Mouse (Mus musculus): ENCODE measurements around the gene Olfr315.
"Not testable (repeated sequence)": the region's sequence is repeated elsewhere in the genome, so short reads cannot be mapped to it uniquely, and the experiment has no call there.

The Olfr315 gene

DNA sequence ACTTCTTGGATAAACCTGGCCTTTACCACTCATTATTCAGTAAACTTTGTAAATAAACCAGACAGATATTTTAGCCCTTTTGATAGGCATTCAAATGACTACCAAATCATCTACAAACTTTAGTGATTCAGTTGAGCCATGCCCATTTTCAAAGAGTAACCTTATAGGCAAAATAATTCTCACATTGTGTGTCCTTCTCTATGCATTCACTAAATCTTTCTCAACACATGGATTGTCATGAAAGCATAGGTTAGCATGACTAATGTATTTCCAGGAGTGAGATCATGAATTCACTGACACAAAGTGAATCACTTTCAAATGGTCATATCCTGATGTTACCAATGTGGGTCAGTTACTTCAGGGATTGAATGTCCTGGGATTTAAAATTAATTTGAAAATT lies at the start of gene Olfr315:
TSS of gene Olfr315 (plus strand) at position 301 of the 400 bp plus-strand sequence.
- no peak for DNase-seq (ENCODE audit: low read depth, low spot score)

DNA sequence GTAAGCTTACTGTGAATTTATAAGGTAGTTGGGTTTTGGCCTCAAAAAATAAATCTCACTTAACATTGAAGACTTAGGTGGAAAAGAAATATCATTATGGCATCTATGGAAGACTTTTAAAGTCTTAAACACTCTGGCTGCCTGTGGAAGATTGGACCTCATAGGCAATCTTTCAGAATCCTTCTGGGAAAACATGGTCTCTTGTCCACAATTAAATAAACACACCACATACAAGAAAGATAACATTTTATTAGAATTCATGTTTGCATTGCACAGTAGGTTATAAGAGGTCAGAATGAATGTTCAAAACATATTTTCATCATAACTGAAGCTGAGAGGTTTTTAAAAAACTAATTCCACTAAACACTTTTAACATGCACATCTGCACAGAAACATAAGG lies 49.1 kb upstream of the Olfr315 start, which contains the start of gene Olfr318:
TSS of gene Olfr318 (minus strand) at position 101 of the 400 bp plus-strand sequence.
- no peak for DNase-seq (ENCODE audit: low read depth, low spot score)

DNA sequence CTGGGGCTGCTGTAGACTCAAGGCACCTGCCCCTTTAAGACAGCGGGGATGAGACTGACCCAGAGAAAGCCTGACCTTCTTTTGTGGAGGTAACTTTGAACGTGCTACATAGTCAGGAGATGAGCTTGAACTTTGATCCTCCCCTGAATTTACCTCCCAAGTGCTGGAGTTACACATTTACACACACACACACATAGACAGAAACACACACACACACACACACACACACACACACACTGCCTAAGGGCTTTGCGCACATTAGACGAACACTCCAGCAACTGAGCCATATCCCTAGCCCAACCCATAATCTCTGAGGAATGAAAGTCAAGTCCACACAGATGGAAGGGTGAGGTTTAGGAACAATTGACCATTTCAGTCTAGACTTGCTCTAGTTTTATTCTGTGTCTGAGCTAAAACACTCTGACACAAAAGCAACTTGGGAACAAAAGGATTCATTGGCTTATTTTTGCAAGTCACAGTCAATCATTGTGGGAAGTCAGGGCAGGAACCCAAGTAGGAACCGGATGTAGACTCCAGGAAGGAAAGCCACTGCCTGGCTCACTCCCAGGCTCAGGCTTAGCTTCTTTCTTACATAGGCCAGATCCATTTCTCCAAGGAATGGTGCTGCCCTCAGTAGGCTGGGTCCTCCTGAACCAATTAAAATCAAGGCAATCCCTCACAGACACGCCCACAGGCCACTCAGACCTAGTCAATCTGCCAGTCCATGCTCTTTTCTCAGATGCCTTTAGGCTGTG lies 44.9 kb upstream of the Olfr315 start:
- not testable (repeated sequence) for DNase-seq (ENCODE audit: low read depth, low spot score)

DNA sequence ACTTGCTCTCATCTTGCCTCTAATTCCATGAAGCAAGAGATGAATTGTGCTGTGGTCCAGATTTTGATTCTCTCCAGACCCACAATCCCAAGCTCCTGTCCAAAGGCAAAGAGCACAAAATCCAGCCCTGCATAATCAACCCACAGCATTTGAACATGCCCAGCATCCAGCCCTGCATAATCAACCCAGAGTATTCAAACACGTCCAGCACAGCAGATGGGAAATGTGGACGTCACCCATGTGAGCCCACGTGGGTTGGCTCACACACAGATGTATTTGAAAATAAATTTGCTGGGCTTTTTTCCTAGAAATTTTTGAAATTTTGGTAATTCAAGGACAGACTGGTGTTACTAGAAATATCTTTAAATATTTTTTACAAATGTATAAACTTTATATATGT lies 39.6 kb upstream of the Olfr315 start:
- no peak for DNase-seq (ENCODE audit: low read depth, low spot score)

DNA sequence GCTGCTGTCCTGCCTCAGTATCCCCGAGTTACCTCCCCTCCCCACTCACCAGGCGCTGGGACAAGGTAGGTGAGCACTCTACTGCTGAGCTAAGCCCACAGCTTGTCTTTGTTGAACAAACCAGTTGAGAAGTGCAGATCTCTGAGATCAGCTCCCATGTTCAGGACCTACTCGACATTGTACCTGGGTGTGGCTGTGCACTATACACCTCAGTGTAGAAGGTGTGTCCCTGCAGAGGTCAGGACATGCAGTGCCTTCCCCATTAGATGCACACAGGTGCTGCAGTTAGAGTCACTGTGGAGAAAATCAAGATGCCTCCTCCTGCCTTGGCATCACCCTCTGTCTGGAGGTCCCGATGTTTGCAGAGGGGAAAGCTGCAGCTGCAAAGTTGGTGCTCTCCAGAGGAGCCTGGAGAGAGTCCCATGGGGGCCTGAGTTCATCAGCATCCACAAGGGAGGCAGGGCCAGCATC lies 34.2 kb upstream of the Olfr315 start, which contains the start of gene Olfr317:
TSS of gene Olfr317 (minus strand) at position 421 of the 471 bp plus-strand sequence.
- DNase-seq (ENCODE audit: low read depth, low spot score), result no peak

DNA sequence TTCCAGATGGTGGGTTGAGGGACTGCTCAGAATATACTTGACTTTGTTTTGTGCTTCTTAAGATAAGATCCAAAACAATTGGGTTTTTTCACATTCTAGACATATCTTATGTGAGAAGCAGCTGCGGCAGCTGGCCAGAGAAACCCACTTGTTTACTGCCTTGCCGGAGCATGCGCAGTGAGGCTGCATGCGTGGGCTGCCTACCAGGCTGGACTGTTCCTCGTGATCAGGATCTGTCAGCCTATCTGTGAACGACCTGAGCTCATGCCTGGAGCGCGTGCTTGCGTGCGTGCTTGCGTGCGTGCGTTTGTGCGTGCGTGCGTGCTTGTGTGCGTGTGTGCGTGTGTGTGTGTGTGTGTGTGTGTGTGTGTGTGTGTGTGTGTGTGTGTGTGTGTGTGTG lies 21.9 kb upstream of the Olfr315 start:
- DNase-seq (ENCODE audit: low read depth, low spot score), result not testable (repeated sequence)

DNA sequence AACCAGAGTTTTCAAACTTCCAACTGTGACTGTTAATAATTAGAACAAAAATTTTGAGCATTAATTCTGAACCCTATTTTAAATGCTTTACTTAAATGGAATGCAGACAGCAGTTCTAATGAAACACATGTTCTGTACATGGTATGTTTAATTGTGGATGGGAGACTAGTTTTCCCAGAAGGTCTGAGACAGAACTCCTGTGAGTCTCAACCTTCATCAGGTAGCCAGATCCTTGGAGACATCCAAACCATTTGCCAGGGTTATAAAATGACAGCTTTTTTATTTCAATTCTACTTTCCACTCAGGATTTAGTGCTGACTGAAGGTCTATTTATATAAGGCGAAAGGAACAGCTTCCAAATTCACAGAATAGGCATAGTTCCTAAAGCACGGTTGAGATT lies 20.6 kb upstream of the Olfr315 start, which contains the start of gene Olfr316:
TSS of gene Olfr316 (plus strand) at position 301 of the 400 bp plus-strand sequence.
- DNase-seq (ENCODE audit: low read depth, low spot score), result no peak

DNA sequence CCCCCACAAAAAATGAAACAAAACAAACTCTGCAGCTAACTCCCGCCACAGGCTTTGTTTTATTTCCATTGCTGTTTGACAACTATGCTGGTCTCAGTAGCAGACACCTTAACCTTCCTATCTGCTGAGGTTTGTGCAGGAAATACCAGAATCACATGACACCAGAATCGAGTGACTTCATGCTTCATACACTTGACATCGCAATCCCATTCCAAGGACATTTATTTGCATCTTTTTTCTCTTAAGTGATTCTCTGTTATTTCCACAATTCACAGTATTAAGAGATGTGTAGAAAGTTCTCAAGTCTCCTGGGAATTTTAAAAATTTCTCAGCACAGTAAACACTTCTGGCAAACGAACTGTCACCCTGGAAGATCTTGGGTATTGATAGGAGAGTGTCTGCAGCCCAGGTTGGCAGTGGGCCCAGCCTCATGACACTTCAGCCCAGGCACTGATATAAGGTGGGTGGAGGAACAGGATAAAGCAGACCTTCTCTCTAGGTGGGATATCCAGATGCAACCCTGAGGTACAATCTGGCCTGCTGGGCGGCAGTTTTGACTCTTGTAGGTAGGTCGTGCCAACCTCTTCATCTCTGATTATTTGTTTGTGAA lies 9.6 kb downstream of the Olfr315 start, which contains the start of gene Olfr314:
TSS of gene Olfr314 (plus strand) at position 473 of the 610 bp plus-strand sequence.
- DNase-seq (ENCODE audit: low read depth, low spot score), result no peak

DNA sequence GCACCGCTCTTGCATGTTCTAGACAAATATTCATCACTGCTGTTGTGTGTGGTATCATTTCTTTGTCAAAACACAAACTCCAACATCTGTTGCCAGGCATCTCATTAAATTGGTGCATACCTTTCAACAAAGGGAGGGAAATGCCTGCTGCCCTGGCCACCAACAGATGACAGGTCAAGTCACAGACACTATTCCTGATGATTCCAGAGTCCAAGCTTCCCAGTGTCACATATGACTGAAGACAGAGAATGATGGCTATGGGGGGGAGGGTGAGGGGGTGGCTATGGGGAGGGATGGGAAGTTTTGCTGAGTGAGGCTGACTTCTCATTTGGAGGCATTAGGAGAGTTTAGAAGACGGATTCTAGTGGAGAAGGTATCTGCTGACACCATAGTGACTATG lies 11.2 kb downstream of the Olfr315 start:
- no peak for DNase-seq (ENCODE audit: low read depth, low spot score)

DNA sequence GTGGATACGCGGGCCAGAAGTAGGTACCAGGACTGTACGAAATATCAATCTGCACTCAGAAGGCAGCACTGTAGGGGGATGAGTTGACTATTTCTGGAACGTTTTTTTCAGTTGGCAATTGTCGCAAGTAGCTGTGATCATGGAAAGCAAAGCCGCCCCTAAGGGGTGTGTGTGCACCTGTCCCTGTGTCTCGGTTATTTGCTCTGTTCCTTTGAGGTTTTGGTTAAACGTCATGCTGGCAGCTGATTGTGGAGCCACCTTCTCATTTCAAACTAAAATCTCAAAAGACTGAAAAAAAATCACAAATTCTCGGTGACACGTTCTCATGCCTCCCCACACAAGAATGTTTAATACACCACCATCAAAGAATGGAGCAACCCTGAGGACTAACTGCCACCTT lies 14.7 kb downstream of the Olfr315 start:
- DNase-seq (ENCODE audit: low read depth, low spot score), result peak; percentile 33

DNA sequence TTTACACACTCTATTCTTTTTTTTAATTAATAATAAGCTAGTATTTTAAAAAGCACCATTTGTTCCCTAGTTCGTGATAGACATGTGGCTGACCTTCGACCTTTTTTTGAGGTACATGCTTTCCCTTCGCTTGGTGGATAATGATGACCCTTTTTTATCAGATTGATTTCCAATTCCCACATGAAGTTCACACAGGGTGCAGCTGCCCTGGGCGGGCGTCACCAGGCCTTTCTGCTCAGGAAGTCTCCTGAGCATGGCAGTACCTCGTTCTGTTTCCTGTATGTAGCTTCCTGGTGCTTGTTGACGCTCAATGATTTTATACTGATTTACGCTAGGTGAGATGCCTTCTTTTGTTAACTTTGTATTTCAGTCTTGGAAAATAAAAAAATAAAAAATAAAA lies 15.4 kb downstream of the Olfr315 start:
- peak; percentile 29 for DNase-seq (ENCODE audit: low read depth, low spot score)

DNA sequence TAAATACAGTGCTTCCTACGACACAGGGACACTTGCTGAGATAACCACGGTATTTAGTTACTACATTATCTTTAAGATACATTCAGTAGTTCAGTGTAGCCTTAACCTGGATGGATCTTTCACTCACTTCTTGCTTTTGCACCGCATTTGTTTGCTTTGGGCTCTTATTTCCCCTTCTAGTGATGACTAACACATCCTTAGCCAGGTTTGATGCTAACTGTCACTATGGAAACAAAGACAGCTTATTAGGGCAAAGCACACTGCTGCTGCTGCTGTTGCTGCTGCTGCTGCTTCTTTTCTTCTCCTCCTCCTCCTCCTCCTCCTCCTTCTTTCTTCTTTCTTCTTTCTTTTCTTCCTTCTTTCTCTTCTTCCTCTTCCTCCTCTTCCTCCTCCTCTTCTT lies 16.5 kb downstream of the Olfr315 start:
- DNase-seq (ENCODE audit: low read depth, low spot score), result no peak

DNA sequence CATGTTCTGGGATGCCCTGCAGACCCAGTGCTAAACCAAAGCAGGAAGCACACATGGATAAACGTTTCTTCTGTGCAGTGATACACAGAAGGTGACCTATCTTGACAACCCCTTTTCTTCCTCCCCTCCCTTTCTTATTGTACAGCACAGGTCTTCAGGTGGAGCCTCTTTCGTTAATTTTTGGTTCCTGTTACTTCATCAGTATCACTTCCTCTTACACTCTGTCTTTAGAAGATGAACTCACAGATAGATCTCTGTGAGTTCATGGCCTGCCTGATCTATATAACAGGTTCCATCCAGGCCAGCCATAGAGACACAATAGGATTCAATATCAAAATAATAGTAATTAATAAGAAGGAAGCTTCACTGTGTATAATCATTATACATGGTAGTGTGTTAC lies 17.1 kb downstream of the Olfr315 start:
- no peak for DNase-seq (ENCODE audit: low read depth, low spot score)

DNA sequence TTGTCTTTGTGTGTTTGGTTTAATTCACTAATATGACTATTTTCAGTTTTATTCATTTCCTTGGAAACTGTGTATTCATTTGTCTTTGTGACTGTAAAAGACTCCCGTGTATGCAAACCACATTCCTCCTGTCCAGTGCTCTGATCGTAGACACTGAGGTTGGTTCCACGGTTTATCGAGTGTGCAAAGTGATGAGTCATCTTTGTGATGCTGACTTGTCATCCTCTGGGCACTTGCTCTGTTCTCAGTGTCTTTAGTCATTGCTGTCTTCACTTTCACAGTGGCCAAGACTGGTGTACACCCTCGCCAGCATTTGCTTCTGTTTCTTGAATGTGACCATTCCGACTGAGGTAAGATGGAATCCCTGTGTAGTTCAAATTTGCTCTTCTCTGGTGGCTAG lies 17.7 kb downstream of the Olfr315 start:
- no peak for DNase-seq (ENCODE audit: low read depth, low spot score)

DNA sequence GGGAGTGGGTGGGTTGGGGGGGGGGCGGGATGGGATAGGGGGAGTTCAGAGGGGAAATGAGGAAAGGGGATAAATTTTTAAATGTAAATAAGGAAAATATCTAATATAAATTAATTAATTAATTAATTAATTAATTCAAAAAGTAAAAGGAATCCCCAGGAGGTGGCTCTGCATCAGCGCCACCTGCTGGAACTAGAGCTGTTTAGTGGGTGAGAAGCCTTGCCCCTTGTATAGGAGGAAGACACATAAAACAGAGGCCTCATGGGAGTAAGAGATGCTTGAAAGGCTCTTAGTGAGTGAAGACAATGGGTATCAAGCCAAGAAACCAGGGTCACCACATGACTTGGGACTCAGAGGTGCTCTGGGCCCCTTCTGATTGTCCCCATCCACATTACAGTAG lies 22.9 kb downstream of the Olfr315 start:
- no peak for DNase-seq (ENCODE audit: low read depth, low spot score)

DNA sequence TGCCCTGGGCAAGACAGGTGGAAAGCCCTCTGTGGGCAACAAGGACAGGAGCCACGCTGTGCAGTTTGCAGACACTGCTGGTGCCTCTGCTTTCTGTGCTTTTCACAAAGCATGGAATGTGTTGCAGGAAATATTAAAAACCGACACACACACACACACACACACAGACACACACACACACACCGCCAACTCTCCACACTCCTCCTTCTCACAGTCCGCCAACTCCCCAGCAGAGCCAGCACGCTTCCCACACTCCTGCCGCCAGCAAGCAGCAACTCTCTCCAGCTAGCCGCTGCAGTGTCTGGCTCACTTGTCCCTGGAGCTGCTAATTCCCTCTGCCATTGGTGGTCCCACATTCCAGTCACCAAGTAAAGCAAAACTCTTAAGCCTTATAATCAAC lies 23.9 kb downstream of the Olfr315 start:
- DNase-seq (ENCODE audit: low read depth, low spot score), result no peak

DNA sequence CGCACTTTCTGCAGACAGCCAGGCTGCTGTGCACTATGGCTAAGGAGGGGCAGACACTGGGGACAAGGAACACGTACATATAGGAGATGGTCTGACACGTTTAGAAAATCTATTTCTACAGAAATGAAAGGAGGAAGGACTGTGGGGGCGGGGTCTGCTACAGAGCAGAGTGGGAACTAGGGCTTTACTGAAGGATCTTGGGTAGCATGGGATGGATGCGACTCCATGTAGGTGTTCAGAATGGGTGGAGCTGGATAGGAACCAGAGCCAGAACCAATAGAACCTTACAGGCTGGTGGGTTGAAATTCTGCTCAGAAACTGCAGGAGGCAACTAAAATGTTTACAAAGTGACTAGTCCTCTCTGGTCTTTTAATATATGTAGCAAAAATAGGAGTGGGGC lies 26.8 kb downstream of the Olfr315 start:
- no peak for DNase-seq (ENCODE audit: low read depth, low spot score)

DNA sequence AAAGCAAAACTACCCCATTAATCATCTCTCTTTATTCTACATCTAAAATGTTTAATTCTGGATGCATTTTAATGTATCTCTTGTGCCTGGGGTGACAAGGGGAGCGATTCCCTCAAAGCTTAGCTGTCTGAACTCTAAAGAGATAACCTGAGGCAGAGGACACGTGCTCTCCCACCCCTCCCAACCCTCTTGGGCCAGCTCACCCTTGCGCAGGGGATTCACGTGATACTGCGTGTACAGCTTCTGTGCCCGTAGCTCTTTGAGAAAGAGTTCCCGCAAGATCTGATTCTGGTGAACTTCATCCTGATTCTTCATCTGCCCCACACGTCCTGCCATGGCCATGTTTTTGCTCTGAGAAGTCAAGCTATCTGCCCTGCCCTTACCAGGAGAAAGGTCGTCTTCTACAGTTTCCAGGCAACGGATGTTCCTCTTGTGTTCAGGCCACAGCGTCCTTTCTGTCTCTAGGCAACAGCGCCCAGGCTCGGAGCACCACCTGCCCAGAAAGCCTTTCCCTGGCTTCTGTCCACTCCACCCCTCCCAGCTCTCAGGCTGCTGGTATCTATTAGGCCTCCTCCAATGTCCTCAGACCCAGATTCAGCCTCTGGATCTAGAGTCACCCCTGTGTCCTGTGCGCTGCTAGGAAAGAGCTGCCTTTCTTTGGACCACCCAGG lies 28.7 kb downstream of the Olfr315 start, which contains the start of gene Fam183b:
TSS of gene Fam183b (minus strand) at position 403 of the 671 bp plus-strand sequence.
- DNase-seq (ENCODE audit: low read depth, low spot score), result no peak

DNA sequence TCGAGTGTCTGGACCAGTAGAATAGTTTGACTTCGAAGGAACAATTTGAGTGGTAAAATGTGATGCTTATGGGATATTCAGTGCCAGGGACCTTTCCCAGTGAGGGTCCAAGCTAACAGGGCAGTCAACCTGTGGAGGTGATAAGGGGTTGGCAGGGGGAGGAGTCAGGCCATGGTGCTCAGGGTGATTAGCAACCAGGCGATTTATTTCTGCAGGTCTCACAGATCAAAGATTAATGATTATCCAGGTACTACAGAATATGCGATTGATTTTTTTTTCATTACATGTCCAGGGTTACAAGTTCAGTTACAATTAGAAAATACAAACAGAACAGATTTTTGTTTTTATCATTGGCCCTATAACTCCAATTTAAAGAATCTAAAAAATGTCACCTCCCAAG lies 30.9 kb downstream of the Olfr315 start:
- DNase-seq (ENCODE audit: low read depth, low spot score), result no peak

DNA sequence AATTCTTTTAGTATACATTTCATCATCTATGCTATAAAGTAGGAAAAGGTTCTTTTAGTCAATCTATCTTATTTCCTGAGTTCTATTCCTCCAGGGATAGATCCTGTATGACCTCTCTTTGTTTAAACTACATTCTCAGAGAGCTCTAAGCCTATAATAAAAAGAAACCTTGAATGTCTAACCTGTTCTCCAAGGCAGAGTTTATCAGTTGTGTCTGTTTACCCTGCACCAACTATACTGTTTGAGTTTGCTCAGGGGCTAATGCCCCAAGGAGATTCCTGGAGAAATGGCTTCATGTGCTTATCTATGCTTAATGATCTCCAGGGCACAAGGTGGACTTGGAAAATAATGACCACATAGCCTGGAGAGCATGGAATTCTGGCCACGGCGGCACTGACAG lies 31.4 kb downstream of the Olfr315 start:
- no peak for DNase-seq (ENCODE audit: low read depth, low spot score)

DNA sequence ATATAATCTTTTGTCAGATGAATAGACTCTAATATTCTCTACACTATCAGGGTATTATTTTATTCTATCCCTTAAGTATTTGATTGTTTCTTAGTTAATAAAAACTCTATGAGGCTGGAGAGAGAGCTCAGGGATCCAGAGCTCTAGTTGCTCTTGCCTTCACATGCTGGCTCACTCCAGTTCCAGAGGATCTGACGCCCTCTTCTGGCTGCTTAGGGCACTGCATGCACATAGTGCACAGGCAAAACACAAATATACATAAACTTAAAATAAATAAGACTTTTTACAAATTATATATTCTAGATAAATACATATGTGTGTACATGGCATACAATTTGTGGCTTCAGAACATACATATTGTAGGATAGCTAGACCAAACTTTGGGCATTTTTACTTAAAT lies 39.0 kb downstream of the Olfr315 start:
- DNase-seq (ENCODE audit: low read depth, low spot score), result no peak

DNA sequence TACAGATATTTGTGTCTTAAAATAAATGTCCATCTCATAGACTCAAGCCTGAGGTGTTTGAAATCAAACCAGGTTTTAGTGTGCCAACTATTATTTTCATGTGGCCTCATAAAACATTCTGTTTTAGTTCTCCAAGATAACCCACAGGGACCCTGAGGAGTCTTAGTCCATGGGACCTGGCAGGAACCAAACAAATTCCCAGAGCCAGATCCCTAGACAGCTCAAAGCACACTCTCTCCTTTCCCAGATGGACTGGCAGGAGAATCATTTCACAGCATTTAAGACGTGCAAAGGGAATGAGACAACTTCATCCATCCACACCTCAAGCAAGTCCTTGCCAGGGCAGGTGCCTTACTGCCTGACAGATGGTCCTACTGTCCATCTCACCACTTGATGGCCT lies 41.7 kb downstream of the Olfr315 start, which contains the start of gene Olfr313:
TSS of gene Olfr313 (plus strand) at position 301 of the 400 bp plus-strand sequence.
- not testable (repeated sequence) for DNase-seq (ENCODE audit: low read depth, low spot score)

All from CD4-positive helper T cell, adult 2 months (primary cell).